Mouse (Mus musculus): Measurements from ENCODE around the gene 4930474N05Rik. TPM values are rescaled to one million over a fixed set of nuclear protein-coding genes. Genes with fewer than 3 reads are reported as not detected.

The 4930474N05Rik gene
- polyA plus RNA-seq (2012; rRNA removed) = not detected in 2 replicates

DNA sequence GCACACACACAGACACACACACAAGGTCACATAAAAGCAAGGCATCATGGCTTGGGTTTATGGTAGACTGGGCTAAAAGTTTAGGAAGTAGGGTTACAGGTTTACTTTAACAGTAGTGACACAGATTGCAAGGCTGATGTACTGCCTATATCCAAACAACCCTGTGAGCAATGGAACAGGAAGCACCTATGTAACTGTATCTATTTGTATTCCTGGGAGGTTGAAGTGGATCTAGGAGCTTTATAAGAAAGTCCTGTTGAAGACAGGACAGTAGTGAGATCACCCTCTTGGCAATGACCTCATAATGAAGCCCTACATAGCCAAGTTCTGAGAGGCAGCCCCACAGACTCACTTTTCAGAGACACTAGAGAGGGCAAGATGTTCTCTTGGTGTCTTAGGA is at the start of gene 4930474N05Rik:
4930474N05Rik (plus strand) TSS at position 301 of the 400 bp plus-strand sequence.
- H3K27ac ChIP-seq (ENCODE audit: insufficient read depth, low read length) = no peak within 1 kb of the TSS
- no peaks in the 10 kb centered on the region for H3K27me3 ChIP-seq (ENCODE audit: control insufficient read depth, insufficient read depth, low read length)
- H3K4me3 ChIP-seq (replicated peaks; ENCODE audit: insufficient read depth, low read depth, low read length) = no peak within 1 kb of the TSS
- no peak for DNase-seq
- no peaks in the 10 kb centered on the region for H3K4me1 ChIP-seq (ENCODE audit: control insufficient read depth, insufficient read depth, low read length)
- TF ChIP-seq POLR2A (IDR thresholded peaks at IDR 0.05; ENCODE audit: borderline replicate concordance, insufficient read depth, low read length) (no peak), CTCF (IDR thresholded peaks at IDR 0.05; ENCODE audit: borderline replicate concordance, insufficient read depth, low read depth, low read length) (no peak)

DNA sequence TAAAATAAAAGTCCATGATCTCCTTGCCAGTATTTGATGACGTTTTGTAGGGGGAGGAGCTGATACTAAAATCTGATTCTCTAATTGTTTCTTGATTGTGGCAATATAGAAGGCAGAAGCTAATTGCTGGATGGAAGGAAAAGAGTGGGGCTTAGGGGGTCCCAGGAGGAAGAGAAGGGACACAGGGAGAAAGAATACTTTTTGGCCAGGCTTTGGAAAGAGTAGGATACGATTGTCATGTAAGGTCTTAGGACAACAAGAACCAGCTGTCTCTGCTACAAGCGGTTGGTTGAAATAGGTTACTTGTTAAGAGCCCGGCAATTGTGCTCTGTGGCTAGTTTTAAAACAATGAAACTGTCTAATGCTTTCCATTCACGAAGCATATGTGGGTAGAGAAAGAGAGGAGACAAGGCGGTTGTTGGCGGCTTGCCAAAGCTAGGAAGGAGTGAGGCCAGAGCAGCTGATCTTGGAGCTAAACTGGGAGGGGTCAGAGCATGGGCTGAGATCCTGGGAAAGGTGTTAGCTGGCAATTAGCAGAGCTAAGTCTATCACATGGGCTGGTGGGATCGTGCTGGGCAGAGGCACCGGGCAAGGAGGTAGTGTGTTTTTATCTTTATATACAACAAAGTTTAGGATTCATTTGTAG is 45.8 kb upstream of the 4930474N05Rik start:
- Histone ChIP-seq H3K27me3 (ENCODE audit: control insufficient read depth, insufficient read depth, low read length) (no peaks in the 10 kb centered on the region), H3K4me3 (replicated peaks; ENCODE audit: insufficient read depth, low read depth, low read length) (no peak overlapping the region), H3K4me1 (ENCODE audit: control insufficient read depth, insufficient read depth, low read length) (no peaks in the 10 kb centered on the region), H3K27ac (ENCODE audit: insufficient read depth, low read length) (no peak overlapping the region)
- TF ChIP-seq POLR2A (IDR thresholded peaks at IDR 0.05; ENCODE audit: borderline replicate concordance, insufficient read depth, low read length) = no peak
- no peak for TF ChIP-seq CTCF (IDR thresholded peaks at IDR 0.05; ENCODE audit: borderline replicate concordance, insufficient read depth, low read depth, low read length)
- WGBS = 6% methylated on average over 9 of the region's 9 CpGs
- peak; percentile 8 to 20 for DNase-seq

DNA sequence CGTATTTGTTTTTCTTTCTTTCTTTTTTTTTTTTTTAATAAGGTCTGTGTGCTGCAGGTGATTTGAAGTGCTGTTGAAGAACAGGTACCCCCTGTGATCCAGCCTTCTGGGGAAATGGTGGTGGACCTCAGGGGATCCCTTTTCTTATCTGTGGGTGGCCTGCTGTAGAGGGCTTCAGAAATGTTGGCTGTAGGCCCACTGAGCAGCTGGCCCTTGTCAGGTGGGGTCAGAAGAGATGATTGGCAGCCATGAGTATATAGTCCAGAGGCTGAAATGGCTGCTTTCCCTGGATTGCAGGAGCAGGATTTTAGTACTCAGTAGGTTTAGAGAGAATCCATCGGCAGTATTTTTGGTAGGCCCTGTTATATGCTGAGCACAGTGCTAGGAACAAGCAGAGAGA is 41.4 kb upstream of the 4930474N05Rik start:
- 18% methylated on average over 2 of the region's 2 CpGs for WGBS
- TF ChIP-seq POLR2A (IDR thresholded peaks at IDR 0.05; ENCODE audit: borderline replicate concordance, insufficient read depth, low read length) = no peak
- TF ChIP-seq CTCF (IDR thresholded peaks at IDR 0.05; ENCODE audit: borderline replicate concordance, insufficient read depth, low read depth, low read length) = no peak
- DNase-seq = no peak
- H3K27ac ChIP-seq (ENCODE audit: insufficient read depth, low read length) = no peak overlapping the region
- H3K4me3 ChIP-seq (replicated peaks; ENCODE audit: insufficient read depth, low read depth, low read length) = no peak overlapping the region
- H3K27me3 ChIP-seq (ENCODE audit: control insufficient read depth, insufficient read depth, low read length) = no peaks in the 10 kb centered on the region
- no peaks in the 10 kb centered on the region for H3K4me1 ChIP-seq (ENCODE audit: control insufficient read depth, insufficient read depth, low read length)

DNA sequence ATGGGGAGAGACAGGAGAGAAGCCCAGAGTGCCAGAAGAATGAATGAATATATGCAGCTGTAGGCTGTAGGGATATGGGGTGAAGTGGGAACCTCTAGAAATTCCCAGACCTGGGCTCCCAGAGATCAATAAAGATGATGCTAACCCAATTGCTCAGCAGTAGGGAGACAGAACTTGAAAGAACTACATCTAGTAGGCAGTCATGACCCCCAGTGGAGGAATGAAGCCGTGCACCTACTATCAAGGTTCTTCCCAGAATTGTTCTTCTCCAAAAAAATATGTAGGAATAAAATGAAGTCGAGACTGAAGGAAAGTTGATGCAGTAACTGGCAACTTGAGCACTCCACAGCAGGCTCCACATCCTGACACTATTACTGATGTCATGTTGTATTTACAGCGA is 3.8 kb downstream of the 4930474N05Rik start:
- H3K4me1 ChIP-seq (ENCODE audit: control insufficient read depth, insufficient read depth, low read length) = no peaks in the 10 kb centered on the region
- H3K4me3 ChIP-seq (replicated peaks; ENCODE audit: insufficient read depth, low read depth, low read length) = no peak overlapping the region
- 81% methylated on average over 3 of the region's 3 CpGs for WGBS
- H3K27me3 ChIP-seq (ENCODE audit: control insufficient read depth, insufficient read depth, low read length) = no peaks in the 10 kb centered on the region
- no peak for TF ChIP-seq POLR2A (IDR thresholded peaks at IDR 0.05; ENCODE audit: borderline replicate concordance, insufficient read depth, low read length)
- no peak for TF ChIP-seq CTCF (IDR thresholded peaks at IDR 0.05; ENCODE audit: borderline replicate concordance, insufficient read depth, low read depth, low read length)
- H3K27ac ChIP-seq (ENCODE audit: insufficient read depth, low read length) = no peak overlapping the region
- no peak for DNase-seq

DNA sequence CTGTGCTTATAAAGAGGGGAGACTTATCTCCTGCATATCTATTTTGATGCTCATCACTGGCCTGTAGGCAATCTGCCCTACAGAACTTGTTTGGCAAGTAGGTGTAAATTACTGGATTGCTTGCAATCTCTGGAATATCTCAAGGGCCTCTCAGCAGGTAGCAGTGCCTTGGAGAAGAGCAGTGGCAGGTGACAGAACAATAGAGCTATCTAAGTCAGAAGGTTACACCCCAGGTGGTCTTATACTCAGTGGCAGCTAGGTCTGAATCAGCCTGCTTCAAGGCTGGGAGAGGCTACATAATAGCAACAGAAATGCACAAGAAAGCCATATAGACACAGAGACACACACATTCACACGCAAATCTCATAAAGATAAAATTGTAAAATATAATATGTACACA is 4.9 kb downstream of the 4930474N05Rik start:
- Histone ChIP-seq H3K4me1 (ENCODE audit: control insufficient read depth, insufficient read depth, low read length) (no peaks in the 10 kb centered on the region), H3K4me3 (replicated peaks; ENCODE audit: insufficient read depth, low read depth, low read length) (no peak overlapping the region), H3K27ac (ENCODE audit: insufficient read depth, low read length) (no peak overlapping the region), H3K27me3 (ENCODE audit: control insufficient read depth, insufficient read depth, low read length) (no peaks in the 10 kb centered on the region)
- WGBS = 65% methylated on average over 1 of the region's 1 CpGs
- no peak for TF ChIP-seq POLR2A (IDR thresholded peaks at IDR 0.05; ENCODE audit: borderline replicate concordance, insufficient read depth, low read length)
- no peak for TF ChIP-seq CTCF (IDR thresholded peaks at IDR 0.05; ENCODE audit: borderline replicate concordance, insufficient read depth, low read depth, low read length)
- no peak for DNase-seq

DNA sequence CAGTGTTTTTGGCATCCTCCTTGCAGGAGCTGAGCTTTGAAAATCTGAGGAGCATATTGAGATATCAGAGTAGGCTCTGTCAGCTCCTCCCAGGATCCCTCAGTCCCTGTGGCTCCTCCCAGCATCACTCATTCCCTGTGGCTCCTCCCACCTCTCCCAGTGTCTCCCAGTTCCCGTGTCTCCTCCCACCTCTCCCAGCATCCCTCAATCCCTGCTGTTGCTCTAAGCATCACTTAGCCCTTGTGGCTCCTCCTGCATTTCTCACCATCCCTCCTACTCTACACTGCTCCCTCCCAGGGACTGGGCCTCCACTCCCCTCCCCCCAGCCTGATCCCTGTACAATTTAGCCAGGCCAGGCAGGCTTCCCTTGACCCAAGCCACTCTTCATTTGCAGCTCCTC is 6.0 kb downstream of the 4930474N05Rik start:
- 34% methylated on average over 1 of the region's 1 CpGs for WGBS
- no peak overlapping the region for H3K4me3 ChIP-seq (replicated peaks; ENCODE audit: insufficient read depth, low read depth, low read length)
- H3K27ac ChIP-seq (ENCODE audit: insufficient read depth, low read length) = no peak overlapping the region
- TF ChIP-seq POLR2A (IDR thresholded peaks at IDR 0.05; ENCODE audit: borderline replicate concordance, insufficient read depth, low read length) (no peak), CTCF (IDR thresholded peaks at IDR 0.05; ENCODE audit: borderline replicate concordance, insufficient read depth, low read depth, low read length) (no peak)
- H3K4me1 ChIP-seq (ENCODE audit: control insufficient read depth, insufficient read depth, low read length) = no peaks in the 10 kb centered on the region
- DNase-seq = no peak
- H3K27me3 ChIP-seq (ENCODE audit: control insufficient read depth, insufficient read depth, low read length) = no peaks in the 10 kb centered on the region

DNA sequence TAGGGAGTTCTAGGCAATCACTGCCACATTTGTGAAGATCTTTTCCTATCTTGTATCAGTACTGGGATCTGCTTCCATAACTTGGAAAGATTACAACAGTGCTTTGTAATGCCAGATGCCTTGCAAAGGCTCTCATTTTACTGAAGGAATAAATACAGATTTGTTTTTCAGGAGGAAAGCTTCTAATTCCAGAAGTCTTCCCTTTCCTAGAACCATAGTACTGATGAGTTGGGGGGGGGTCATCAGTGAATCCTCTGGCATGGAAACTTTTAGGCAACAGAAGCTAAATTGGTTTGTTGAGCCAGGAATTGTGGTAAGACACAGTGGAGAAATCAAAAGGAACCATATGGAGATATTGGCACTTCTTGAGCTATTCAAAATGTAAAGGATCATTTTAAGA is 19.8 kb downstream of the 4930474N05Rik start:
- DNase-seq = no peak
- no peak overlapping the region for H3K27ac ChIP-seq (ENCODE audit: insufficient read depth, low read length)
- TF ChIP-seq POLR2A (IDR thresholded peaks at IDR 0.05; ENCODE audit: borderline replicate concordance, insufficient read depth, low read length) (no peak), CTCF (IDR thresholded peaks at IDR 0.05; ENCODE audit: borderline replicate concordance, insufficient read depth, low read depth, low read length) (no peak)
- no peaks in the 10 kb centered on the region for H3K27me3 ChIP-seq (ENCODE audit: control insufficient read depth, insufficient read depth, low read length)
- no peak overlapping the region for H3K4me3 ChIP-seq (replicated peaks; ENCODE audit: insufficient read depth, low read depth, low read length)
- no peaks in the 10 kb centered on the region for H3K4me1 ChIP-seq (ENCODE audit: control insufficient read depth, insufficient read depth, low read length)

DNA sequence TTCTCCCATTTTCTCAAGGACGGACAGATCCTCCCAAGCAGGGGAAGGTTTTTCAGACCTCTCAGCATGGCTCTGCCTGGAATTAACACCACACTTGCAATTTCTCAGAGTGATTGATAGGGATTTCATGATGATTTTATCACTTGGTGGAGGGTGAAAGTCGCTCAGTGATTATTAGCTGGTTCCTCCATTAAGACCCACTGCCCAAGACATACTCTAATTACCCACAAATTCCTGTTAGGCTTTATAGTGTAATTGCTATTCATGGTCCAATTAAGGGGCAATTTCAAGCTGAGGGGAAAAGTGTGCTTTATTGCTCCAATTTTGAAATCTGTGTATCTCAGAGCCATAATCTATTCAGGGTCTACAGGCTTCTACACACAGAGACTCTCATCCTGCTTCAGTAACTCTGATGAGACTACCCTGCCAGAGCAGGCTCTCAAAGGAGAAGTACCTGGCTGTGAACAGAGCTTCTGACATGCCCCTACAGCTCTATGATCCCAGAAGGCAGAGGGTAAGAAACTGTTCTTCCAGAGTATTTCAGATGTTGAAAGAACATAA is 29.1 kb downstream of the 4930474N05Rik start:
- Histone ChIP-seq H3K27me3 (ENCODE audit: control insufficient read depth, insufficient read depth, low read length) (no peaks in the 10 kb centered on the region), H3K4me3 (replicated peaks; ENCODE audit: insufficient read depth, low read depth, low read length) (no peak overlapping the region), H3K27ac (ENCODE audit: insufficient read depth, low read length) (no peak overlapping the region), H3K4me1 (ENCODE audit: control insufficient read depth, insufficient read depth, low read length) (no peaks in the 10 kb centered on the region)
- DNase-seq = no peak
- TF ChIP-seq POLR2A (IDR thresholded peaks at IDR 0.05; ENCODE audit: borderline replicate concordance, insufficient read depth, low read length) (no peak), CTCF (IDR thresholded peaks at IDR 0.05; ENCODE audit: borderline replicate concordance, insufficient read depth, low read depth, low read length) (no peak)
- 81% methylated on average over 2 of the region's 2 CpGs for WGBS

Data from cerebellum, adult 2 months (tissue).